ENCODE assay signal across 10 mouse cellular contexts in genomic region chr1:36013823-36014341, GRCm38 (mm10). TPM values are rescaled to one million over a fixed set of nuclear protein-coding genes. Genes with fewer than 3 reads are reported as not detected.
DNase-seq lines count a peak whose midpoint lies in the region.
"Had no signal": no experiment of that assay in that cellular context is flagged by ENCODE, and none has a peak within 500 bp of the region (broad histone marks: within the 10 kb centered on the region; RNA-seq: fewer than 3 reads in every experiment).

No protein-coding gene starts in this region.

- DNase-seq in embryo, embryonic 10 days (ENCODE audit: low spot score): peak; percentile 39
- DNase-seq in embryo, embryonic 10.5 days (ENCODE audit: low spot score): no peak
- peak; percentile 21 for DNase-seq in A20 (ENCODE audit: low read depth, low spot score)
- DNase-seq in kidney, adult 18-20 months: peak; percentile 71
- DNase-seq in kidney, postnatal 4 days: peak; percentile 59 to 73
- DNase-seq in left cerebral cortex, adult 18-20 months (ENCODE audit: low spot score in 2 of 2): no peak
- no peak for DNase-seq in layer of hippocampus, adult 11-12 months (ENCODE audit: low spot score)
- no peak for DNase-seq in cerebellum, postnatal 4 days (ENCODE audit: low spot score in 2 of 2)
- DNase-seq: adrenal gland, postnatal 10 days; right cerebral cortex, postnatal 14 days had no signal

RNA-seq across cellular contexts. Expression of gene Hs6st1, which starts 54.3 kb away (rescaled TPM):
- 10 to 100 TPM; 48.6 to 51.7 TPM for total RNA-seq in left cerebral cortex, adult 18-20 months (2021)

Comparison
In these comparisons a context has a peak if more than half of its experiments do, and no peak if none do; other contexts are left out.
1. DNase-seq: peak in embryo, embryonic 10 days (single experiment), A20 (single experiment), kidney, adult 18-20 months (single experiment) and kidney, postnatal 4 days (2 of 2); none in embryo, embryonic 10.5 days (single experiment), left cerebral cortex, adult 18-20 months (0 of 2), layer of hippocampus, adult 11-12 months (single experiment) and cerebellum, postnatal 4 days (0 of 2).